Mouse (Mus musculus) embryonic fibroblast, embryonic 13.5 days (primary cell): ENCODE results near the gene Ugt1a7c.

ENCODE experiments used
- CTCF ChIP-seq: IDR thresholded peaks from 2 replicates; pipeline ENCODE4 v1.5.1; 2011; ENCODE audit warnings: mild to moderate bottlenecking, control low read depth, low read length, moderate library complexity, borderline replicate concordance; ENCODE audit not compliant: insufficient read depth
- POLR2A ChIP-seq: IDR thresholded peaks from 2 replicates; pipeline ENCODE4 v1.6.1; 2011; ENCODE audit warnings: low read depth, mild to moderate bottlenecking, control low read depth, low read length, moderate library complexity

GRCm38 (mm10) chr1:88248658-88249057, 153.8 kb downstream of the Ugt1a7c start:
- no peak for TF ChIP-seq POLR2A
- TF ChIP-seq CTCF, result no peak
